Mouse (Mus musculus) layer of hippocampus, adult 8-10 months (tissue): Measurements from ENCODE around the gene Olfr1360. TPM values are rescaled to one million over a fixed set of nuclear protein-coding genes. Genes with fewer than 3 reads are reported as not detected.
"Not testable (repeated sequence)": the region's sequence is repeated elsewhere in the genome, so short reads cannot be mapped to it uniquely, and the experiment has no call there.

Experiments used
- DNase-seq, 2 experiments: peaks; one replicate each; pipeline ENCODE4 v3.0.0; 2022; ENCODE audit warnings: low spot score in 2 of 2
- total RNA-seq, 4 experiments: library from RNA; stranded (reverse); gene quantifications; 2 replicates each; pipeline ENCODE4 v1.2.4; 2022

Olfr1360 gene
- not detected for total RNA-seq

- no peak for DNase-seq
Measured at GRCm38 (mm10) chr13:21677305-21677704, at the start of gene Olfr1360. TSS of gene Olfr1360 (minus strand) at chr13:21677405.

DNA sequence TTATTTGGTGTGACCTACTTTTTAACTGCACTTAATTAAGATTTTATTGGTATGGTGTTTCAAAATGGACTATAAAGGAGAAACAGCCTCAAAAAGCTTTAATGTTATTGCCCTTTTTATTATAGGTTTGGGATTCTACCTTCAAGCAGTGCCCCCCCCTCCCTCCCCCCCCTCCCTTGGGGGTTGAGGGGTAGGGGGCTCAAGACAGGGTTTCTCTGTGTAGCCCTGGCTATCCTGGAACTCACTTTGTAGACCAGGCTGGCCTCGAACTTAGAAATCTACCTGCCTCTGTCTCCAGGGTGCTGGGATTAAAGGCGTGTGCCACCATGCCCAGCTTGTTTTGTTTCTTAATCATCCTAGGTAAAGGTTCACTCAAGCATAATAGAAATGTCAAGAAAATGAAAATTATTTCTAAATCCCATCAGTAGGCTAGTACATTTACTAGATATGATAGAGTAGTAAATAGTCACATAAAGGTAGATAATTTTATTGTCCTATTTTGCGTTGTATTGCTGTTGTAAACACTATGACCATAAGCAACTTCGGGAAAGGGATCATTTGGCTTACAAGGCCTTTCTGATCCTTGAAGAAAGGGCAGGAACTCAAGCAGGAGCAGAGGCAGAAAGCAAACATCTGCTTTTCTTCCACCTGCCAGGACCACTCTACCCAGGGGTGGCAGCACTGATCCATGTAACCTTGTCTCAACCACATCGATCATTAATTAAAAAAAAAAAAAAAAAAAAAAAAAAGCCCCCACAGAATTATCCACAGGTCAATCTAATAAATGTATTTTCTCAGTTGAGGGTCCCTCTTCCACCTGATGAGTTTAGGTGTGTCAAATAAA, 46.0 kb upstream of the Olfr1360 start:
- DNase-seq = no peak

DNA sequence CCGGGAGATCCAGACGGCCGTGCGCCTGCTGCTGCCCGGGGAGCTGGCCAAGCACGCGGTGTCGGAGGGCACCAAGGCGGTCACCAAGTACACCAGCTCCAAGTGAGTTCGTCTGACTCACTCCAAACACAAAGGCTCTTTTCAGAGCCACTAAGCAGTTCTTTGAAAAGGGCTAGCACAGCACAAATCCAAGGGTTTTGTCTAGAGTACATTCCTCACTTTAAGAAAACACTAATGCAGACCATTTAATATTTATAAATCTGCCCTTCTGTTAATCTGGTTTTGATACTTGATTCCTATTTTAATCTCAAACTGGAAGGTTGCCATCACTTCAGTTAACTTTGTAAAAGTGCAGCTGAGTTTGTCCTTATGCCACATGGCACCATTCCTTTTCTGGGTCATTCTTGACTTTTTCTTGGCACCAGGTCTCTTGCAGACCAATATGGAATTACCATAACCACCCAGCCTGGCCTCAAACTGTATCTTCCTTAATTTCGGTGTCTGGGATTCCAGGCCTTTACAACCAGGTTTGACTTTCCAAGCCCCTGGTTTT, 45.2 kb upstream of the Olfr1360 start:
- DNase-seq = no peak

DNA sequence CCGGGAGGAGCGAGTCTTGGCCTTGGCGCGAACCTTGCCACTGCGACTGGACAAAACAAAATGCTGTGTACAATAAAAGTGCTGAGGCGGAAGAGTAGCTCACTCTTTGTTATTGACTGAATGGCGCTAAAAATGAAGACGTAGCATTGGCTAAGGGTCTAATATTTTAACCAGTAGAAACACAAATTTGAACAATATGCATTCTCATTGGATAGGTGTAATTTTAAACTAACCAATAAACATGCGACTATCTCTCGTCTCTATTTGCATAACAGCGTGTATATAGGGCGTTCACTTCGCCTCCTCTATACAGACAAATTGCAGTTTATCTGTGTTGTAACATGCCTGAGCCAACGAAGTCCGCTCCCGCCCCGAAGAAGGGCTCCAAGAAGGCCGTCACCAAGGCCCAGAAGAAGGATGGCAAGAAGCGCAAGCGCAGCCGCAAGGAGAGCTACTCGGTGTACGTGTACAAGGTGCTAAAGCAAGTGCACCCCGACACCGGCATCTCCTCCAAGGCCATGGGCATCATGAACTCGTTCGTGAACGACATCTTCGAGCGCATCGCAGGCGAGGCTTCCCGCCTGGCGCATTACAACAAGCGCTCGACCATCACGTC, 44.7 kb upstream of the Olfr1360 start, which contains the start of gene Hist1h2bm:
TSS of gene Hist1h2bm (plus strand) at position 288 of the 616 bp plus-strand sequence.
- peak; percentile 60 to 65 for DNase-seq

DNA sequence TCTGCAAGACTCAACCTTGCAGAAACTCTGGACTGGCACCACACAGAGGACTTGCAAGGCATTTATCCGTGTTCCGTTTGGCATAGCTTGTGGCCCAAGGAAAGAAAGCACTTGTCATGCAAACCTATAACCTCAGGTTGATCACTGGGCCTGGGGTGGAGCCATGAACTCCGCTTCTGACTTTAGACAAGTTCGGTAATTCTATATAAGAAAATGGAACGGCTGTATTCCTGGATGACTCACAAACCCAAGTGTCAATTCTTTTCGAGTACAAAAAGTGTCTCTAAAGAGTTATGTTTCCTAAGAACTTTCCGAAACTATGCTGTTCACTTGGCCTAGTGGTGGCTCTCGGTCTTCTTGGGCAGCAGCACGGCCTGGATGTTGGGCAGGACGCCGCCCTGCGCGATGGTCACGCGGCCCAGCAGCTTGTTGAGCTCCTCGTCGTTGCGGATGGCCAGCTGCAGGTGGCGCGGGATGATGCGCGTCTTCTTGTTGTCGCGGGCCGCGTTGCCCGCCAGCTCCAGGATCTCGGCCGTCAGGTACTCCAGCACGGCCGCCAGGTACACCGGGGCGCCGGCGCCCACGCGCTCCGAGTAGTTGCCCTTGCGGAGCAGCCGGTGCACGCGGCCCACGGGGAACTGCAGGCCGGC, 44.0 kb upstream of the Olfr1360 start:
- DNase-seq = not testable (repeated sequence)

GRCm38 (mm10) chr13:21718381-21719080, 41.3 kb upstream of the Olfr1360 start:
- DNase-seq = no peak

DNA sequence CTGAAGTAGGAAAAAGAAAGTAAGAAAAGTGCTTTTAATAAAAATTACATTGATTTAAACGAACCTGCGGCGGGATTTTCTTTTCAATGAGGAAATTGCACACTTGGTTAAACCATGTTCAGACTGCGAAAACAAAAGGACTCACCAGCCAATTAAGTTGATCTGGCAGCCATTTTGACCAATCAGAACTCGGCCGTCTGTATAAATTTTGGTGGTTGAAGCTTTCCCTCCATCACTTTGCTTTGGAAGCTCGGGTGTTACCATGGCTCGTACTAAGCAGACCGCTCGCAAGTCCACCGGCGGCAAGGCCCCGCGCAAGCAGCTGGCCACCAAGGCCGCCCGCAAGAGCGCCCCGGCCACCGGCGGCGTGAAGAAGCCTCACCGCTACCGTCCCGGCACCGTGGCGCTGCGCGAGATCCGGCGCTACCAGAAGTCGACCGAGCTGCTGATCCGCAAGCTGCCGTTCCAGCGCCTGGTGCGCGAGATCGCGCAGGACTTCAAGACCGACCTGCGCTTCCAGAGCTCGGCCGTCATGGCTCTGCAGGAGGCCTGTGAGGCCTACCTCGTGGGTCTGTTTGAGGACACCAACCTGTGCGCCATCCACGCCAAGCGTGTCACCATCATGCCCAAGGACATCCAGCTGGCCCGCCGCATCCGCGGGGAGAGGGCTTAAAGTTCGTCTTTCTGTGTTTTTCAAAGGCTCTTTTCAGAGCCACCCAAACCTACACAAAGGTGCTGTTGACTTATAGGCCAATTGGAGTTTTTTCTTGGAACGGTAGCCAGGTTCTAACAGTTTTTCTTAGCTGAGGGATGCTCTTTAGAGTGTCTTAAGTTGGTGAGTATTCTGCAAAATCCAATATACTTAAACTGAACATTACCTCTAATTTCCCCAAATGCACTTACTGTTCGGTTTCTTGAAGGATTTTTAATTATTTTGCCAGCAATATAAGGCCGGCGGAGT, 40.5 kb upstream of the Olfr1360 start, which contains the start of gene Hist1h3h:
TSS of gene Hist1h3h (plus strand) at position 263 of the 961 bp plus-strand sequence.
- DNase-seq = peak; percentile 86 to 92

GRCm38 (mm10) chr13:21716540-21717391, 39.6 kb upstream of the Olfr1360 start:
- DNase-seq = not testable (repeated sequence)

- DNase-seq = peak; percentile 86 to 92
Measured at GRCm38 (mm10) chr13:21715864-21716539, 38.8 kb upstream of the Olfr1360 start, which contains the start of the genes Hist1h2bl and Hist1h2ai. TSS of gene Hist1h2bl (minus strand) at chr13:21716143. TSS of gene Hist1h2ai (plus strand) at chr13:21716422.

- no peak for DNase-seq
Measured at GRCm38 (mm10) chr13:21715131-21715863, 38.1 kb upstream of the Olfr1360 start.

DNA sequence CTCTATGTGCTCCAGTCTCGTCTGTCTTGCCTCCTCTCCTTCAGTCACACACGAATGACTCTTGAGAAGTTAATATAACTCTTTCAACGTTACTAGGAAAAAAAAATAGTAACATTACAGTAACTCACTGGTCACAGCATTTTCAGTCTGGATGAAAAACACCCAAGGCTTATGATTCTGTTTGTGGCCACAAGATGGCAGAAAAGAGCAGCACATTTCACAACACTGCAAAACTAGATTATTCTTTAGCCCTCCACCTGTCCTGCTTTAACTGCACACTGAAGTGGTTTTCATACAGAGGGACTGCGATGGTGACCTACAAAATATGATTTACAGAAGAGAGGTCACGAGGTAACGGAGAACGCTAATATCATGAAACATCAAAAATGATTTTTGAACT, 37.5 kb upstream of the Olfr1360 start:
- peak; percentile 38 to 68 for DNase-seq

DNA sequence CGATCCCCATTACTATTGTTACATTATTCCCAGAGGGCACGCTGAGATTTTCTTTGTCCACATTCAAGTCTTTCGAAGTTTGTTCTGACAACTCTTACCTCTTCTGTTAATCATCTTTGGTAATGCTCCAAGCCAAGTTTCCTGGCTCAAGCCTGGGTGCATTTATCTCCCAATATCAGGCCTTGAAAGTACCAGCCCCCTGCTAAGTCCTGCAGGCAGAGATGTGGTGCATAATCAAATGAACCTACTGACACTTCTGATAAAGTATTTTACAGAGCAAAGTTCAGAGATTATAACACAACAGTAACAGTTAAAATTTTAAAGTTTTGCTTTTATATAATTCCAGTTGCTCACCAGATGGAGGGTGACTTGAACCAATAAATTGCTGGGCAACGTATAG, 34.5 kb upstream of the Olfr1360 start:
- DNase-seq = no peak

- peak; percentile 65 to 88 for DNase-seq
Measured at GRCm38 (mm10) chr13:21710821-21711525, 33.8 kb upstream of the Olfr1360 start.

- peak; percentile 74 to 89 for DNase-seq
Measured at GRCm38 (mm10) chr13:21710031-21710711, 33.0 kb upstream of the Olfr1360 start.

DNA sequence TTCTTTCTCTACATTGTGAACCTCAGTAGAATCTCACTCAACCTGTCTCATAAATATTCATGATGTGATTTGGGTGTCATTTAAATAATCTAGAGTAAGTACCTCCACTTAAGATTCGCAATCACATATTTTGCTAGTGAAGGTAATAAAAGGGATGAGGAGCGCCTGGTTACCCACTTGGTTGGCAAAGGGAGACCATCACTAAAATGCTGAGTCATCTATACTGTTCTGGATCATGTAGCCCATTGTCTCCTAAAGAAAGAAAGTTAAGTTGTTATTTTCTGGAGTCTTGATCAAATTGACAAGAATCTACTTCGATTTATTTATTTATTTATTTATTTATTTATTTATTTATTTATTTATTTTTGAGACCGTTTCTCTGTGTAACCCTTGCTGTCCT, 29.5 kb upstream of the Olfr1360 start:
- no peak for DNase-seq

DNA sequence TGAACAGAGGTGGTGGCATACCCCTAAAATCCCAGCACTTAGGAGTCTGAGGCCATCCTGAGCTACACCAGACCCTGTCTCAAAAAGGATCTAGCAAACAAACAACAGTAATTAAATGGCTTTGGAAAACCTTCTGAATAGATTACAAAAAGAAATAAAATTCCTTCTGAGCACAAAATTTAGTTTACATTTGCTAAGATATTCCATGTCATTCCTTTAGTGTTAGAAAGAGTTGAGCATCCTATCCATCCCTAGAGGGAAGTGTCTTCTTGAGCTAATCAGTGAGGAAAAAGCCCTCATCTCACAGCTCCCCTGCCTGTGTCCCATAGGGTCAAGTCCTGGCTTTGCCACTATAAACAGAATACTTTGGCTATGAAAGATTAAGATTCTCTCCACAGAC, 20.6 kb upstream of the Olfr1360 start, which contains the start of gene Olfr1359:
TSS of gene Olfr1359 (plus strand) at position 301 of the 400 bp plus-strand sequence.
- DNase-seq = no peak
